Mouse (Mus musculus) right cerebral cortex, adult 18-20 months (tissue): ENCODE data around the gene Spry2.

Source experiments
- DNase-seq: peaks from one replicate; pipeline ENCODE4 v3.0.0; 2022; ENCODE audit warnings: mixed read lengths

Gene Spry2

GRCm38 (mm10) chr14:105896791-105897568 lies at the start of gene Spry2:
TSS of gene Spry2 (minus strand) at chr14:105896819.
- DNase-seq: peak; percentile 95

- DNase-seq: no peak
Measured at GRCm38 (mm10) chr14:105941353-105941752, 44.7 kb upstream of the Spry2 start.

GRCm38 (mm10) chr14:105926726-105927125 lies 30.1 kb upstream of the Spry2 start:
- DNase-seq: no peak

GRCm38 (mm10) chr14:105925305-105925704 lies 28.7 kb upstream of the Spry2 start:
- no peak for DNase-seq

- peak; percentile 34 for DNase-seq
Measured at GRCm38 (mm10) chr14:105924712-105925111, 28.1 kb upstream of the Spry2 start.

- DNase-seq: peak; percentile 19
Measured at GRCm38 (mm10) chr14:105922874-105923273, 26.3 kb upstream of the Spry2 start.

- DNase-seq: no peak
Measured at GRCm38 (mm10) chr14:105922427-105922826, 25.8 kb upstream of the Spry2 start.

- DNase-seq: no peak
Measured at GRCm38 (mm10) chr14:105921217-105921695, 24.6 kb upstream of the Spry2 start.

- no peak for DNase-seq
Measured at GRCm38 (mm10) chr14:105920395-105921216, 24.0 kb upstream of the Spry2 start.

GRCm38 (mm10) chr14:105907216-105907615 lies 10.6 kb upstream of the Spry2 start:
- DNase-seq: no peak

GRCm38 (mm10) chr14:105905935-105906334 lies 9.3 kb upstream of the Spry2 start:
- DNase-seq: no peak

GRCm38 (mm10) chr14:105905509-105905908 lies 8.9 kb upstream of the Spry2 start:
- DNase-seq: no peak

- DNase-seq: no peak
Measured at GRCm38 (mm10) chr14:105902807-105903206, 6.2 kb upstream of the Spry2 start.

- no peak for DNase-seq
Measured at GRCm38 (mm10) chr14:105900841-105901240, 4.2 kb upstream of the Spry2 start.

- DNase-seq: no peak
Measured at GRCm38 (mm10) chr14:105899116-105899515, 2.5 kb upstream of the Spry2 start.

- peak; percentile 91 for DNase-seq
Measured at GRCm38 (mm10) chr14:105898266-105899111, 1.9 kb upstream of the Spry2 start.

GRCm38 (mm10) chr14:105897569-105898101 lies 1.0 kb upstream of the Spry2 start:
- peak; percentile 71 for DNase-seq

- DNase-seq: peak; percentile 63
Measured at GRCm38 (mm10) chr14:105895961-105896651, 513 bp downstream of the Spry2 start.

- peak; percentile 53 for DNase-seq
Measured at GRCm38 (mm10) chr14:105894971-105895873, 1.4 kb downstream of the Spry2 start.

GRCm38 (mm10) chr14:105893623-105893995 lies 3.0 kb downstream of the Spry2 start:
- no peak for DNase-seq
